In genomic region chr9:27308045-27308444, GRCm38 (mm10) we compare ENCODE assay signal across 8 mouse cellular contexts. TPM values are rescaled to one million over a fixed set of nuclear protein-coding genes. Genes with fewer than 3 reads are reported as not detected.
DNase-seq lines count a peak whose midpoint lies in the region; ATAC-seq and TF ChIP-seq lines count a peak whose summit lies in the region.
"Had no signal": no experiment of that assay in that cellular context is flagged by ENCODE, and none has a peak within 500 bp of the region (broad histone marks: within the 10 kb centered on the region; RNA-seq: fewer than 3 reads in every experiment).

No protein-coding gene starts in this region.

- no peaks in the 10 kb centered on the region for H3K27me3 ChIP-seq in lung, embryonic 15.5 days
- H3K27me3 ChIP-seq in forebrain, embryonic 10.5 days (ENCODE audit: poor library complexity, severe bottlenecking), result no peaks in the 10 kb centered on the region
- H3K27me3 ChIP-seq in limb, embryonic 14.5 days (ENCODE audit: control insufficient read depth, insufficient read depth, low read length), result no peaks in the 10 kb centered on the region

- TF ChIP-seq POLR2A in limb, embryonic 14.5 days (IDR thresholded peaks at IDR 0.05; ENCODE audit: borderline replicate concordance, extremely low read depth, insufficient read depth, insufficient read length), result no peak

- H3K9ac ChIP-seq in lung, embryonic 15.5 days, result no peak overlapping the region
- no peak overlapping the region for H3K9ac ChIP-seq in limb, embryonic 14.5 days (ENCODE audit: low read depth, low read length, severe bottlenecking)
- H3K9ac ChIP-seq: liver, embryonic 14.5 days had no signal

- H3K27ac ChIP-seq in lung, embryonic 15.5 days, result no peak overlapping the region
- H3K27ac ChIP-seq in forebrain, embryonic 10.5 days, result peak overlapping the region; percentile 26; the same call in 1 of the 2 replicates
- no peak overlapping the region for H3K27ac ChIP-seq in limb, embryonic 14.5 days (replicated peaks; ENCODE audit: low read depth, low read length)
- H3K27ac ChIP-seq: liver, embryonic 14.5 days had no signal

- 0 out of 2 replicates have a peak, but pooled peaks have one; percentile 37 for ATAC-seq in lung, embryonic 15.5 days (ENCODE audit: borderline replicate concordance, extremely low read depth, low FRiP score, low TSS enrichment)
- no peak for ATAC-seq in limb, embryonic 14.5 days (ENCODE audit: low FRiP score, low read depth)

- H3K36me3 ChIP-seq in lung, embryonic 15.5 days, result no peaks in the 10 kb centered on the region
- peaks cover 31% of the 10 kb centered on the region for H3K36me3 ChIP-seq in forebrain, embryonic 10.5 days (replicated peaks)
- H3K36me3 ChIP-seq in limb, embryonic 14.5 days (ENCODE audit: control insufficient read depth, insufficient read depth, low read length), result no peaks in the 10 kb centered on the region

- WGBS in lung, embryonic 15.5 days, result 25% methylated on average over 7 of the region's 7 CpGs
- WGBS in forebrain, embryonic 10.5 days, result 43% methylated on average over 7 of the region's 7 CpGs
- 28% methylated on average over 7 of the region's 7 CpGs for WGBS in limb, embryonic 14.5 days

- no peak overlapping the region for H3K4me2 ChIP-seq in lung, embryonic 15.5 days
- H3K4me2 ChIP-seq in limb, embryonic 14.5 days (replicated peaks; ENCODE audit: low read depth, low read length, severe bottlenecking), result no peak overlapping the region

- H3K9me3 ChIP-seq in lung, embryonic 15.5 days, result no peaks in the 10 kb centered on the region
- no peaks in the 10 kb centered on the region for H3K9me3 ChIP-seq in forebrain, embryonic 10.5 days
- no peaks in the 10 kb centered on the region for H3K9me3 ChIP-seq in limb, embryonic 14.5 days (ENCODE audit: control insufficient read depth, low read length)

- DNase-seq in lung, postnatal 25 days (ENCODE audit: low spot score), result no peak
- DNase-seq in forebrain, embryonic 10.5 days (ENCODE audit: extremely low spot score, low spot score), result no peak
- DNase-seq in limb, embryonic 14.5 days (ENCODE audit: low spot score), result peak; percentile 46
- DNase-seq in yolk sac, embryonic 10.5 days (ENCODE audit: low spot score), result peak; percentile 7
- DNase-seq in spleen, postnatal 36 days (ENCODE audit: low spot score in 2 of 2), result no peak
- DNase-seq in ovary, postnatal 14 days (ENCODE audit: low spot score), result no peak

- H3K4me1 ChIP-seq in lung, embryonic 15.5 days, result no peaks in the 10 kb centered on the region
- H3K4me1 ChIP-seq in forebrain, embryonic 10.5 days, result peaks cover 60% of the 10 kb centered on the region
- H3K4me1 ChIP-seq in limb, embryonic 14.5 days (ENCODE audit: control insufficient read depth, insufficient read depth, low read length), result peaks cover 2% of the 10 kb centered on the region; the same call in 1 of the 2 replicates

- no peak overlapping the region for H3K4me3 ChIP-seq in lung, embryonic 15.5 days
- no peak overlapping the region for H3K4me3 ChIP-seq in forebrain, embryonic 10.5 days
- H3K4me3 ChIP-seq in limb, embryonic 14.5 days (replicated peaks; ENCODE audit: low read length), result no peak overlapping the region

RNA-seq across cellular contexts. Expression of gene Igsf9b, which starts 9.0 kb away (rescaled TPM):
- 3.0 and 3.1 TPM in 2 replicates for polyA plus RNA-seq in lung, embryonic 15.5 days (2015; fragmentation: Nextera tagmentation; extraction: Ambion mirVana)
- polyA plus RNA-seq in forebrain, embryonic 10.5 days (2016; fragmentation: Nextera tagmentation; extraction: Ambion mirVana), result 6.3 and 6.8 TPM in 2 replicates
- 1.9 and 2.2 TPM in 2 replicates for polyA plus RNA-seq in limb, embryonic 14.5 days (2012; rRNA removed)
- 2.9 and 4.3 TPM in 2 replicates for polyA plus RNA-seq in limb, embryonic 14.5 days (2014; fragmentation: Nextera tagmentation; extraction: Ambion mirVana)

Comparison
In these comparisons a context has a peak if more than half of its experiments do, and no peak if none do; other contexts are left out.
1. DNase-seq: peak in limb, embryonic 14.5 days (single experiment) and yolk sac, embryonic 10.5 days (single experiment); none in lung, postnatal 25 days (single experiment), forebrain, embryonic 10.5 days (single experiment), spleen, postnatal 36 days (0 of 2) and ovary, postnatal 14 days (single experiment).